Mouse (Mus musculus): ENCODE measurements around the gene Krtap9-5. TPM values are rescaled to one million over a fixed set of nuclear protein-coding genes. Genes with fewer than 3 reads are reported as not detected.

The Krtap9-5 gene
- polyA plus RNA-seq, 1 experiment from 2014 or later = not detected

GRCm38 (mm10) chr11:99982731-99983130 is 34.5 kb downstream of the Krtap9-5 start:
- Histone ChIP-seq H3K36me3 (ENCODE audit: control insufficient read depth, insufficient read depth, low read length) (no peaks in the 10 kb centered on the region), H3K4me3 (ENCODE audit: control insufficient read depth in 1 of 2, insufficient read depth in 1 of 2, low read depth in 1 of 2, low read length in 2 of 2) (no peak overlapping the region), H3K9me3 (ENCODE audit: control insufficient read depth, low read length) (no peaks in the 10 kb centered on the region), H3K27ac (replicated peaks in 1 of 2; ENCODE audit: control insufficient read depth in 1 of 2, insufficient read depth in 1 of 2, low read depth in 2 of 2, low read length in 2 of 2) (no peak overlapping the region), H3K4me2 (ENCODE audit: low read length) (no peak overlapping the region), H3K27me3 (ENCODE audit: control insufficient read depth, insufficient read depth, low read length) (peaks cover 7% of the 10 kb centered on the region; the same call in 1 of the 2 replicates), H3K4me1 (ENCODE audit: control insufficient read depth in 2 of 2, insufficient read depth in 2 of 2, low read length in 2 of 2) (no peaks in the 10 kb centered on the region), H3K9ac (ENCODE audit: low read length) (no peak overlapping the region)
- WGBS = 85% methylated on average over 9 of the region's 9 CpGs
- ATAC-seq (ENCODE audit: insufficient number of reproducible peaks, insufficient read depth, low FRiP score, low read depth) = no peak

GRCm38 (mm10) chr11:99983442-99983841 is 35.2 kb downstream of the Krtap9-5 start:
- no peak for ATAC-seq (ENCODE audit: insufficient number of reproducible peaks, insufficient read depth, low FRiP score, low read depth)
- Histone ChIP-seq H3K4me3 (ENCODE audit: control insufficient read depth in 1 of 2, insufficient read depth in 1 of 2, low read depth in 1 of 2, low read length in 2 of 2) (no peak overlapping the region), H3K4me1 (ENCODE audit: control insufficient read depth in 2 of 2, insufficient read depth in 2 of 2, low read length in 2 of 2) (no peaks in the 10 kb centered on the region), H3K9ac (ENCODE audit: low read length) (no peak overlapping the region), H3K9me3 (ENCODE audit: control insufficient read depth, low read length) (no peaks in the 10 kb centered on the region), H3K4me2 (ENCODE audit: low read length) (no peak overlapping the region), H3K36me3 (ENCODE audit: control insufficient read depth, insufficient read depth, low read length) (no peaks in the 10 kb centered on the region), H3K27me3 (ENCODE audit: control insufficient read depth, insufficient read depth, low read length) (peaks cover 7% of the 10 kb centered on the region; the same call in 1 of the 2 replicates), H3K27ac (replicated peaks in 1 of 2; ENCODE audit: control insufficient read depth in 1 of 2, insufficient read depth in 1 of 2, low read depth in 2 of 2, low read length in 2 of 2) (no peak overlapping the region)
- 85% methylated on average over 1 of the region's 1 CpGs for WGBS

- no peak overlapping the region for H3K4me2 ChIP-seq (ENCODE audit: low read length)
- H3K4me1 ChIP-seq (ENCODE audit: control insufficient read depth in 2 of 2, insufficient read depth in 2 of 2, low read length in 2 of 2) = no peaks in the 10 kb centered on the region
- peaks cover 7% of the 10 kb centered on the region; the same call in 1 of the 2 replicates for H3K27me3 ChIP-seq (ENCODE audit: control insufficient read depth, insufficient read depth, low read length)
- H3K27ac ChIP-seq (replicated peaks in 1 of 2; ENCODE audit: control insufficient read depth in 1 of 2, insufficient read depth in 1 of 2, low read depth in 2 of 2, low read length in 2 of 2) = no peak overlapping the region
- no peaks in the 10 kb centered on the region for H3K9me3 ChIP-seq (ENCODE audit: control insufficient read depth, low read length)
- no peaks in the 10 kb centered on the region for H3K36me3 ChIP-seq (ENCODE audit: control insufficient read depth, insufficient read depth, low read length)
- no peak overlapping the region for H3K4me3 ChIP-seq (ENCODE audit: control insufficient read depth in 1 of 2, insufficient read depth in 1 of 2, low read depth in 1 of 2, low read length in 2 of 2)
- H3K9ac ChIP-seq (ENCODE audit: low read length) = no peak overlapping the region
- 77% methylated on average over 20 of the region's 20 CpGs for WGBS
- ATAC-seq (ENCODE audit: insufficient number of reproducible peaks, insufficient read depth, low FRiP score, low read depth) = no peak
Measured at GRCm38 (mm10) chr11:99985291-99986092, 37.2 kb downstream of the Krtap9-5 start.

GRCm38 (mm10) chr11:99986180-99986647 is 37.9 kb downstream of the Krtap9-5 start, which contains the start of gene Krtap16-1:
Gene Krtap16-1, minus strand, starts transcription at chr11:99986597.
- H3K4me1 ChIP-seq (ENCODE audit: control insufficient read depth in 2 of 2, insufficient read depth in 2 of 2, low read length in 2 of 2) = no peaks in the 10 kb centered on the region
- no peaks in the 10 kb centered on the region for H3K36me3 ChIP-seq (ENCODE audit: control insufficient read depth, insufficient read depth, low read length)
- H3K4me2 ChIP-seq (ENCODE audit: low read length) = no peak within 1 kb of the TSS
- H3K27me3 ChIP-seq (ENCODE audit: control insufficient read depth, insufficient read depth, low read length) = peaks cover 7% of the 10 kb centered on the region; the same call in 1 of the 2 replicates
- H3K9ac ChIP-seq (ENCODE audit: low read length) = no peak within 1 kb of the TSS
- ATAC-seq (ENCODE audit: insufficient number of reproducible peaks, insufficient read depth, low FRiP score, low read depth) = no peak
- H3K4me3 ChIP-seq (ENCODE audit: control insufficient read depth in 1 of 2, insufficient read depth in 1 of 2, low read depth in 1 of 2, low read length in 2 of 2) = no peak within 1 kb of the TSS
- H3K27ac ChIP-seq (replicated peaks in 1 of 2; ENCODE audit: control insufficient read depth in 1 of 2, insufficient read depth in 1 of 2, low read depth in 2 of 2, low read length in 2 of 2) = no peak within 1 kb of the TSS
- 76% methylated on average over 8 of the region's 8 CpGs for WGBS
- H3K9me3 ChIP-seq (ENCODE audit: control insufficient read depth, low read length) = no peaks in the 10 kb centered on the region

- H3K36me3 ChIP-seq (ENCODE audit: control insufficient read depth, insufficient read depth, low read length) = no peaks in the 10 kb centered on the region
- no peak overlapping the region for H3K4me2 ChIP-seq (ENCODE audit: low read length)
- peaks cover 19% of the 10 kb centered on the region for H3K27me3 ChIP-seq (ENCODE audit: control insufficient read depth, insufficient read depth, low read length)
- no peaks in the 10 kb centered on the region for H3K9me3 ChIP-seq (ENCODE audit: control insufficient read depth, low read length)
- no peak for ATAC-seq (ENCODE audit: insufficient number of reproducible peaks, insufficient read depth, low FRiP score, low read depth)
- H3K4me3 ChIP-seq (ENCODE audit: control insufficient read depth in 1 of 2, insufficient read depth in 1 of 2, low read depth in 1 of 2, low read length in 2 of 2) = no peak overlapping the region
- 86% methylated on average over 3 of the region's 3 CpGs for WGBS
- no peak overlapping the region for H3K9ac ChIP-seq (ENCODE audit: low read length)
- no peaks in the 10 kb centered on the region; a peak in 1 of 4 replicates for H3K4me1 ChIP-seq (ENCODE audit: control insufficient read depth in 2 of 2, insufficient read depth in 2 of 2, low read length in 2 of 2)
- no peak overlapping the region for H3K27ac ChIP-seq (replicated peaks in 1 of 2; ENCODE audit: control insufficient read depth in 1 of 2, insufficient read depth in 1 of 2, low read depth in 2 of 2, low read length in 2 of 2)
Measured at GRCm38 (mm10) chr11:99988530-99988929, 40.3 kb downstream of the Krtap9-5 start.

- Histone ChIP-seq H3K27ac (replicated peaks in 1 of 2; ENCODE audit: control insufficient read depth in 1 of 2, insufficient read depth in 1 of 2, low read depth in 2 of 2, low read length in 2 of 2) (no peak overlapping the region), H3K4me3 (ENCODE audit: control insufficient read depth in 1 of 2, insufficient read depth in 1 of 2, low read depth in 1 of 2, low read length in 2 of 2) (no peak overlapping the region), H3K9me3 (ENCODE audit: control insufficient read depth, low read length) (no peaks in the 10 kb centered on the region), H3K36me3 (ENCODE audit: control insufficient read depth, insufficient read depth, low read length) (no peaks in the 10 kb centered on the region), H3K27me3 (ENCODE audit: control insufficient read depth, insufficient read depth, low read length) (peaks cover 28% of the 10 kb centered on the region), H3K4me1 (ENCODE audit: control insufficient read depth in 2 of 2, insufficient read depth in 2 of 2, low read length in 2 of 2) (no peaks in the 10 kb centered on the region; a peak in 1 of 4 replicates), H3K4me2 (ENCODE audit: low read length) (no peak overlapping the region), H3K9ac (ENCODE audit: low read length) (no peak overlapping the region)
- 65% methylated on average over 6 of the region's 6 CpGs for WGBS
- no peak for ATAC-seq (ENCODE audit: insufficient number of reproducible peaks, insufficient read depth, low FRiP score, low read depth)
Measured at GRCm38 (mm10) chr11:99989881-99990405, 41.7 kb downstream of the Krtap9-5 start.

GRCm38 (mm10) chr11:99990571-99990970 is 42.3 kb downstream of the Krtap9-5 start:
- Histone ChIP-seq H3K4me1 (ENCODE audit: control insufficient read depth in 2 of 2, insufficient read depth in 2 of 2, low read length in 2 of 2) (no peaks in the 10 kb centered on the region; a peak in 1 of 4 replicates), H3K36me3 (ENCODE audit: control insufficient read depth, insufficient read depth, low read length) (no peaks in the 10 kb centered on the region), H3K27me3 (ENCODE audit: control insufficient read depth, insufficient read depth, low read length) (peaks cover 34% of the 10 kb centered on the region), H3K9ac (ENCODE audit: low read length) (no peak overlapping the region), H3K9me3 (ENCODE audit: control insufficient read depth, low read length) (no peaks in the 10 kb centered on the region), H3K27ac (replicated peaks in 1 of 2; ENCODE audit: control insufficient read depth in 1 of 2, insufficient read depth in 1 of 2, low read depth in 2 of 2, low read length in 2 of 2) (no peak overlapping the region), H3K4me2 (ENCODE audit: low read length) (no peak overlapping the region), H3K4me3 (ENCODE audit: control insufficient read depth in 1 of 2, insufficient read depth in 1 of 2, low read depth in 1 of 2, low read length in 2 of 2) (no peak overlapping the region)
- 73% methylated on average over 3 of the region's 3 CpGs for WGBS
- ATAC-seq (ENCODE audit: insufficient number of reproducible peaks, insufficient read depth, low FRiP score, low read depth) = no peak

Measured in heart, embryonic 14.5 days (tissue).